Mouse (Mus musculus) kidney, postnatal 4 days (tissue): ENCODE results near the gene Tnfrsf23.
"Not testable (repeated sequence)": the region's sequence is repeated elsewhere in the genome, so short reads cannot be mapped to it uniquely, and the experiment has no call there.

ENCODE experiments used
- DNase-seq, 2 experiments: peaks; one replicate each; pipeline ENCODE4 v3.0.0; 2021; ENCODE audit warnings: mixed read lengths in 2 of 2

Tnfrsf23 gene

DNA sequence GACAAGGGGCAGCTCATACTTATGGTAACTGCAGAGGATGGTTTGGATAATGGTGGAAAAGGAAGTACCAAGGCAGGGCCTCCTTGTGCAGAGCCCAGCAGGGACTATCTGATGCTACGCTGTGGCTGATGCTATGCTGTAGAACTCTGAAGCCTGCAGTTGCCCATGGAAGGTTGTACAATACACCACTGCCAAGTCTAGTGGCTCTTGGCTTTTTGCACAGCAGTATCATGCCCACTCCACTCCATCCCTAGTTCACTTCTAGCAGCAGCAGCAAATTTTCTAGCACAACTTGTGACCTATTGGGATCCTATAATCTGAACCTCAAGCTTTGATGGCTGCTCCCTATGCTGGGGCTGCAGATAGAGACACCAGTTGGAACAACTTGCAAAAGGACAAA lies 4.1 kb downstream of the Tnfrsf23 start:
- DNase-seq = no peak

DNA sequence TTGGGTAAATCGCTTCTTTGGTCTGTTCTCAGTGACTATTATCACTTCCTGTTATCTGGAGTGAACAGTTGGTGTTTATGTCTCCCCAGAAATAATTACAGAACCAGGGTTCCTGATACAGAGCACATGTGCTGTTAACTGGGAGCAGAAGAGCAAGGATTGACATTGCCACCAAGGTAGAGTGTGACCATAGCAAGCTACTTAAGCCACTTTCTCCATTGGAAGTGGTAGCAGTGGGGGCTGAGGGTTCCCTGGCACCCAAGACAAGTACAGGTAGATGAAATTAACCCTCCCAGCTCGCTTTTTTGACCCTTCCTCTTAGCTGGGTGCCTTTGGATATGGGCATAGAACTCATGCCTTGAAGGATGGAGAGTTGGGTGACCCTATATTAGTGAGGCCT lies 4.8 kb downstream of the Tnfrsf23 start:
- not testable (repeated sequence) for DNase-seq

DNA sequence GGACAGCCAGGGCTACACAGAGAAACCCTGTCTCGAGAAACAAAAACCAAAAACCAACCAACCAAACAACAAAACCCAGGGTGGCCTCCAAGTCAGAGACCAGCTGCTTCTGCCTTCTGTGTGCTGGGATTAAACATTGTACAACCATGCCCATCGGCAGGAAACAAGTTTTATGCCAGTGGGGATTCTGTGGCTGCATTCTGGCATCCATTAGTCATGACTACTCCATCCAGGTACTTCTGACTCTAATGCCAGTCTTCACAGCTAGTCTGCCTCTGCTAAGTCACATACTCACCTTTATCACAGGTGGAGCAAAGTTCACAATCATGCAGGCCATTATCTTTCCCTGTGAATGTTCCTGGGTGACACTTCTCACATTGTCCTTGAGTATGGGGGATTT lies 6.0 kb downstream of the Tnfrsf23 start:
- DNase-seq = not testable (repeated sequence)

DNA sequence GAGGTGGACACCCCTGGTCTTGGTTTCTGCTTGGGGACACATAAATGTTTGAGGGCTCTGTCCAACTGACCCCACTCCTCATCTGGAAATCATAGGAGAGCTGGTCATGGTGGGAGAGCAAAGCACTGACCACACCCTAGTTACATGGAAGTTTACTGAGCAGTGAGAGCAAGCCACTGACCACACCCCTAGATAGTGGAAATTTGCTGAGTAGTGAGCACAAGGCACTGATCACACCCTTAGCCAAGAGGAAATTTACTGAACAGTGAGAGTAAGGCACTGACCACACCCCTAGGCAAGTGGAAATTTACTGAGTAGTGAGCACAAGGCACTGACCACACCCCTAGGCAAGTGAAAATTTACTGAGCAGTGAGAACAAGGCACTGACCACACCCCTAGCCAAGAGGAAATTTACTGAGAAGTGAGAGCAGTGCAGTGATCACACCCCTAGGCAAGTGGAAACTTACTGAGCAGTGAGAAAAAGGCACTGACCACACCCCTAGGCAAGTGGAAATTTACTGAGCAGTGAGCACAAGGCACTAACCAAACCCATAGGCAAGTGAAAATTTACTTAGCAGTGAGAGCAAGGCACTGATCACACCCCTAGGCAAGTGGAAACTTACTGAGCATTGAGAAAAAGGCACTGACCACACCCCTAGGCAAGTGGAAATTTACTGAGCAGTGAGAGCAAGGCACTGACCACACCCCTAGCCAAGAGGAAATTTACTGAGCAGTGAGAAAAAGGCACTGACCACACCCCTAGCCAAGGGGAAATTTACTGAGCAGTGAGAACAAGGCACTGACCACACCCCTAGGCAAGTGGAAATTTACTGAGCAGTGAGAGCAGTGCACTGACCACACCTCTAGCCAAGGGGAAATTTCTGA lies 19.0 kb downstream of the Tnfrsf23 start:
- DNase-seq = no peak

DNA sequence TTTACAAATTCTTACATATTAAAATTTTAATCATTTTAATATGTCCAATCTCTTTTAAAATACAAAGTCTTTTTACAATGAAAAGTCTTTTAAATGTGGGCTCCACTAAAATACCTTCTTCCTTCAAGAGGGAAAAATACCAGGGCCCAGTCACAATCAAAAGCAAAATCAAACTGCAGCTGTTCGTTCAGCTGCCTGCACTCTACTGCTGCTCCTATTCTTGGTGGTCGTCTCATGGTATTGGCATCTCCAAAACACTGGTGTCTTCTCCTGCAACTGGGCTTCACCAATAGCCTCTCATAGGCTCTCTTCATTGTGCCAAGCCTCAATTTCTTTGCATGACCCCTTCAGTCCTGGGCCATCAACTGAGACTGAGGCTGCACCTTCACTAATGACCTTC lies 22.2 kb downstream of the Tnfrsf23 start:
- no peak for DNase-seq

DNA sequence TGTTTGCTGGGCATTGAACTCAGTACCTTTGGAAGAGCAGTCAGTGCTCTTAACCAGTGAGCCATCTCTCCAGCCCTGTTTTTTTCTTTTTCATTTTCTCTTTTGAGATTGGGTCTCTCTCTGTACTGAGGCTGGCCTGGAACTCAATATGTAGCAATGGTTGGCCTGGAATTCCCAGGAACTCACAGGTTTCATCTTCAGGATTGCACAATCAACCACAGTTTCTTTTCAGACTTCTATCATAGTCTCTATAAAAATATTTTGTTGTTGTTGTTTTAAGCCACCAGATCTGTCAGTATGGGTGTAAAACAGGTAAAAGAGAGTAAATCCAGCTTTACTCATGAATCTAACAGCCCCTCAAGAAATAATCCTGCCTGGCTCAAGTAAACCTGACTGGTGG lies 24.9 kb downstream of the Tnfrsf23 start:
- no peak for DNase-seq

DNA sequence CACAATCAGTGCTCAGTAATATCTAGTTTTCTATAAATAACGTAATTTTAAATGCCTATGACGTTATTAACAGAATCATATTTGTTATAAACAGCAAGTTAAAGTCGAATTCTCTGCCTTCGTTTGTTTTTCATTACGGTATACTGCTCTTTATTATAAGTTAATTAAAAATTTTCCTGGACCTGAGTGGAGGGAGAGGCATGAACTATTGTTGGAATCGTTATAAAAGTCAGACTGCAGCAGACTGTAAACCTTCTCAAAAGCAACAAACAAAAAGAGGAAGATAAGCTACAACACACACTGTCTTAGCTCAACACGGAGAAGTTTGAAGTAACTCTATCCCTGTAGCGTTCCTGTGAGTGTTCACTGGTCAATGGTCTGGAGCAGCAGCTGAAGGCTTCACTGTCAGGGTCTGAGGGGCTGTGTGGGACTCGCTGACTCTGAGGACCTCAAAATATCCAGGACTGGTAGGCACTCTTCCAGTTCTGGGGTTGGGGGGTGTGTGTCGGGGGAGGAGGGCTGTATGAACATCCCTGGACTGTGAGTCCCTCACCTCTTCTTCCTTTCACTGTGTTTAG lies 35.8 kb downstream of the Tnfrsf23 start:
- DNase-seq = not testable (repeated sequence)

DNA sequence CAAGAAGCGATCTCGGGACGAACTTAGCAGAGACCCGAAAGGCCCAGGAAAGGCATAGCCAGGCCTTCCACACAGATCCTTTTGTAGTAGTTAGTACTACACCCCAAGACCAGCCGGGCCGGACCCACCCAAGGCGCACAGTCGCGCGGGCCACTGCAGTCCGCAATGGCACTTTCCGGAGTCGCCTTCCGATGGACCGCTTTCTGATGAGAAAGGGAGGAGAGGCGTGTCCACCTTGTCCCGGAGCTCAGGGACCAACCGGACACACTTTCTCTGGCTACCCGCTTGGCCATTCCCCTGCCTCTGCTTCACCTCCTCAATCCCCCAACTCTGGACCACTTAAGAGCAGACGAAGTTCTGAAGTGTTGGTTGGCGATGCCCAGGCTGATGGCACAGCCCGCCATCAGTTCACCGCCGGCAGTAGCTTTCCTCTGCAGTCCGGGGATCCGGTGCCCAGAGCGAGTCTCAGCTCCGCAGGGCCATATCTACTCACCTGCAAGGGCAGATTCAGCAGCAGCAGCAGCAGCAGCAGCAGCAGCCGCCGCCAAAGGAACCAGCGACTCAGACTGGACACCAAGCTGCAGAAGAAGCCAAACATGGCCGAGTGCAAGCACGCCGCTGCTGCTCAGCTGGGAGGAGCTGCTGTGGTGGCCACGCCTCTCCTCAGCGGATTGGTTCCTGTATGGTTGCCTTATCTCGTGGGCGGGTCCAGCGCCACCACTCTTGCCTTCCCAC lies 36.5 kb downstream of the Tnfrsf23 start, which contains the start of gene Tnfrsf22:
TSS of gene Tnfrsf22 (minus strand) at position 628 of the 735 bp plus-strand sequence.
- DNase-seq = peak; percentile 88 to 93

DNA sequence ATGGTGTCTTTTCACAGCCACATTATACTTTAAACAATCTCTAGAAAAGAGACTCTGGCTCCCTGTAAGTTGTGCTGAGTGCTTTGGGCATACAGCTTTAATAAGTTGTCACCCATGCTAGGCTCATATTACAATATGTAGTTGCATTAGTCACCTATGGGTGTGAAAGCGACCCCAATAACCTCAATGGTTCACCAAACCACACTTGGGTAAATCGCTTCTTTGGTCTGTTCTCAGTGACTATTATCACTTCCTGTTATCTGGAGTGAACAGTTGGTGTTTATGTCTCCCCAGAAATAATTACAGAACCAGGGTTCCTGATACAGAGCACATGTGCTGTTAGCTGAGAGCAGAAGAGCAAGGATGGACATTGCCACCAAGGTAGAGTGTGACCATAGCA lies 41.7 kb downstream of the Tnfrsf23 start:
- DNase-seq = not testable (repeated sequence)

DNA sequence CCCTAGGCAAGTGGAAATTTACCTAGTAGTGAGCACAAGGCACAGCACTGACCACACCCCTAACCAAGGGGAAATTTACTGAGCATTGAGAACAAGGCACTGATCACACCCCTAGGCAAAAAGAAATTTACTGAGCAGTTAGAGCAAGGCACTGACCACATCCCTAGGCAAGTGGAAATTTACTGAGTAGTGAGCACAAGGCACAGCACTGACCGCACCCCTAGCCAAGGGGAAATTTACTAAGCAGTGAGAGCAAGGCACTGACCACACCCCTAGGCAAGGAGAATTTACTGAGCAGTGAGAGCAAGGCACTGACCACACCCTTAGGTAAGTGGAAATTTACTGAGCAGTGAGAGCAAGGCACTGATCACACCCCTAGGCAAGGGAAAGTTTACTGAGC lies 49.0 kb downstream of the Tnfrsf23 start:
- no peak for DNase-seq

DNA sequence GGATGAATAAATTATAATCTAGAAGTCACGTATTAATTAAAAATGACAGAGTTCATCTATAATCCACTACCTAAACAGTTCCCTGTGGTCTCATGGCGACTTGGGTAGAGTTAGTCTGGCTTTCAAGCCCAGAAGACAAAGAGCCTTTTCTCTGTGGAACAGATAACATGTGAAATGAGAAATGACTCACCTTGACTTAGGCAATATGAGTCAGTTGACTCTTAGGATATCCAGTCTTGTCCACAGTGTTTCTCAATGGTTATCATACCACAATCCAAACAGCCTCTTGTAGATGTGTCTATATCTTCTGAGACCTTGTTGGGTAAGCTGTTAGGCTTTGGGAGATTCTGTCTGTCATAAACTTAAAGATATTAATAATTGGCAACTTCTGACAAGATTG lies 54.2 kb downstream of the Tnfrsf23 start:
- no peak for DNase-seq

DNA sequence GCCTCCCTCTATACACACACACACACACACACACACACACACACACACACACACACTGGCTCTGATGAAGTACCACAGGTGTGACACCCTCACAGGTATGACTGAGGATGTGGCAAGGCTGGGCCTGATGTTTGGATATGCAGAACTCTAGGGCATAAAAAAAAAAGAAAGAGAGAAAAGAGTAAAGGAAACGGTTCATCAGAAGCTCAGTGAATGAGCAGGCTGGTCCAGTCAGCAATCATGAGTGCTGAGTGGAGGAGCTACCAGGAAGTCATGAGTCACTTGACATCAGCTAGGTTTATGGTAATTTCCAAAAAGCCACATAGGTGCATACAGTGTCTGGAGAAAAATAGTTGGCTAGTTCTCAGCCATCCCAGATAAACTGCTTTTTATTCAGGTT lies 56.2 kb downstream of the Tnfrsf23 start:
- no peak for DNase-seq

DNA sequence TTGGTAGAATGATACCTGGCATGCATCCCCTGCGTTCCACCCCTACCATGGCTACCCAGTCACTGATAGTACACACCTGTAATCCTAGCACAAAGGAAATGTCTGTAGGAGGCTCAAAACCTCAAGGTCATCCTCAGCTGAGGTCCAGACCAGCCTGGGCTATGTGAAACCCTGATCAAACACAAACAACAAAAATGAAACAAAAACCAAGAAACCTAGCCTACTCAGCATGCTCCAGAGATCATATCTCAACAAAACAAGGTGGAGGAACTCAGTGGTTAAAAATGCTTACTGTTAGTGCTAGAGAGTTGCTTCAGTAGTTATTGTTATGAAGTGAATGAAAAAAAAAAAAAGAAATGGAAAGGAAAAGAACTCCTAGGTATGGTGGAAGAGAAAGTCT lies 57.1 kb downstream of the Tnfrsf23 start, which contains the start of gene Tnfrsf26:
TSS of gene Tnfrsf26 (minus strand) at position 183 of the 400 bp plus-strand sequence.
- no peak for DNase-seq

DNA sequence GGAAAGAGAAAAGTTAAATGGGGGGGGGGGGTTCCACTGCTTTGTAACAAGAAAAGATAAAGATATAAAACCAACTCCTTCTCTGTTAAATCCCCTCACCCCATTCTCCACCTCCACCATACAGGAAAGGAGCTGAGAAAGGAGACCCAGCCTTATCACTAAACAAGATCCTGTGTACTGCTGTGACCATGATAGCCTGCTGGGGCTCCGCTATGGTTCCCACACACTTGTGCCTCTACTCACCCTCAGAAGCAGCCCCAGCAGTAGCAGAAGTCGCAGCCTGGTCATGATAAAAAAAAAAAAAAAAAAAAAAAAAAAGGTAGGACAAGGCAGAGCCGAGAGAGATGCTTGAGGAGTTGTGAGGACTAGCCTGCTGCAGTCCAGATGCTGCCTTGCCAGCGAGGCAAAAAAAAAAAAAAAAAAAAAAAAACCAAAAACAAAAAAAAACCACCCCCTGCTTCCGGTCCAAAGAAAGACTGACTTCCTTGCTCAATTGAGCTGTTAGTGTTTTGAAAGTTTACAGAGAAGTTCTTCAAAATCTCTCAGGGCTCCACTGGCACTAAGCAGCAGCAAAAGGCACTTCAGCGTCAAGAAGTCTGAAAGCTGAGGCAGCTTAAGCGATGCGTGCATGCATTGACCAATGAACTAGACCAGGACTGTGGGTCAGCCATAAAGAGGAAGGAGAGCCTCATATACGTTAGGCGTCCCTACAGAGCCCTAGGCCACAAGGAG lies 58.0 kb downstream of the Tnfrsf23 start:
- no peak for DNase-seq

DNA sequence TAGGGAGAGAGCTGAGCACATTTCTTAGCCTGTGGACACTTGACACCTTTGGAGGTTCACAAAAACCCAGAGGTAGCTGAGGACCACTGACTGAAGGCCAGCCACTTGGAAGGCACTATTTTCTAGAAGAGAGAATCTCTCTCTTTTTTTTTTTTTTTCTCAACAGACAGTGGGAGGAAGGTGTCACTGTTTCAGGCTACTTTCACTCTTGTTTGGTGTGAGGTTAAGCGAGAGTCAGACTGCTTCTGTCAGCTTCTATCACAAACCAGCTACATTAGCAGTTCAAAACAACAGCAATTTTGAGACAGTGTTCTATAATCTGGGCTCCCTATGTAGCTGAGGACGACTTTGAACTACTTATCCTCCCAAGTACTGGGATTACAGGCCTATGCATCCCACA lies 59.5 kb downstream of the Tnfrsf23 start:
- DNase-seq = no peak

DNA sequence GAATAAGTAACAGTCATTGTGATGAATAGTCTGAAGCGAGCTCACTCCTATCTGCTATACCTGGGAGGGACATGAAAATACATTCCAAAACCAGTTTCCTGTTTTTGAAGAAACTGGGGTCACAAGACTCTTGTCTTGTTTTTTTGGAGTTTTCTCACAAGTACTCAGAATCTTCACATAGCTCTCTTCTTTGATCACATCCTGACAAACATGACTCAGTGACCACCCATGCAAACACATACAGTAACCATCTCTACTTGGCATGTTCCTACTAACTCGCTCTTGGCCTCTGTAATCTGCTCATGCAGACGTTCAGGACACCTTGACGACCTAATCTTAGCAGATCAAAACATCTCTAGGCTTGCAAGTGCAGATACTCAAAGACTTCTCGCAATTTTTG lies 60.5 kb downstream of the Tnfrsf23 start:
- DNase-seq = no peak

DNA sequence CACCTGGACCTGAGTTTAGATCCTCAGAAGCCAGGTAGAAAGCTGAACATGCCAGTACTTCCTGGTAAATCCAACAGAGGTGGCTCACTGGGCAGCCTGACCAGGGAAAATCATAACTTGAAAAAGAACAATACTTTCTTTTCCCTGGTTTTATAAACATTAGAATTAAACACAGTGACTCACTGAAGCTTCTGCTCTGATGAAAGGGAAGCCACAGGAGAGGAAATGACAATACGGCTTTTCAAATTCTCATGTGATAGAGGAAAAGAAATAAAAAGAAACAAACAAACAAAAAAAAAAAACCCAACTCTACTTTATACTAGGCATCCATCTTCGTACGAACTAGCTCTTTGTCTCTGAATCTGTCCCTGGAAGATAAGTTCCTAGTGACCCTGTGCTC lies 61.1 kb downstream of the Tnfrsf23 start:
- DNase-seq = no peak

DNA sequence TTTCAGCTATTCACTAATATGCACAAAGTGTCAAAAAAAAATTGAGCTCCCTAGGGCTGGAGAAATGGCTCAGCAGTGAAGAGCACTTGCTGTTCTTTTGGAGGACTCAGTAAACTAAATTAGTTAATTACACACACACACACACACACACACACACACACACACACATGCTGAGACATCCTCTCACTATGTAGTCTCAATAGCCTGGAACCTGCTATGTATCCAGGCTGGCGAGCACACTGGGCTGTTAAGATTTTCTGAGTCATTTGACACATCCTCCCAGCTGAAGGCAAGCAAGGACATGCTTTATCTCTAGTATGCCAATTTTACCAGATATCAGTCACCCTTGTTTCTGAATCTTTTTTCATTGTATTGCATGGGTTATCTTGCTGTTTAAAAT lies 64.7 kb downstream of the Tnfrsf23 start:
- DNase-seq = no peak
